Mouse (Mus musculus) bone marrow, adult 2 months (tissue): Measurements from ENCODE around the gene Fry. TPM values are rescaled to one million over a fixed set of nuclear protein-coding genes. Genes with fewer than 3 reads are reported as not detected.

Source experiments
- H3K27ac ChIP-seq: fragments of 200-500 bp; 2 replicates; pipeline ENCODE4 v1.5.1; 2012; ENCODE audit warnings: low read depth, mild to moderate bottlenecking, control low read depth, inconsistent platforms, low read length; ENCODE audit not compliant: control insufficient read depth, poor library complexity, insufficient read depth
- H3K4me1 ChIP-seq: fragments of 200-500 bp; 2 replicates; pipeline ENCODE4 v1.6.1; 2011; ENCODE audit warnings: low read length; ENCODE audit not compliant: control insufficient read depth, insufficient read depth
- H3K4me3 ChIP-seq: fragments of 200-500 bp; replicated peaks from 2 replicates; pipeline ENCODE3; 2011; ENCODE audit warnings: mild to moderate bottlenecking, low read depth, low read length, control low read depth; ENCODE audit not compliant: control insufficient read depth
- CTCF ChIP-seq: fragments of 200-500 bp; IDR thresholded peaks from 2 replicates; pipeline ENCODE4 v1.5.1; 2011; ENCODE audit warnings: low read length, control low read depth; ENCODE audit not compliant: control insufficient read depth, insufficient read depth
- POLR2A ChIP-seq: fragments of 200-500 bp; IDR thresholded peaks from 2 replicates; pipeline ENCODE4 v1.6.1; 2011; ENCODE audit warnings: low read depth, mild to moderate bottlenecking, control low read depth, low read length, borderline replicate concordance; ENCODE audit not compliant: control insufficient read depth
- WGBS: fragments of 180-500 bp; shearing (Covaris S2); methylation state at CpG from one replicate; pipeline ENCODE4 v1.1.7; 2018; 5-methylcytosine and 5-hydroxymethylcytosine counted together
- polyA plus RNA-seq: library from polyadenylated mRNA; stranded (reverse); fragments of >200 nt; gene quantifications from 2 replicates; pipeline ENCODE4 v1.2.4, GENCODE M21; 2011; ENCODE audit warnings: low replicate concordance; ENCODE audit not compliant: missing spikeins, insufficient read depth, insufficient read length

Fry gene
- polyA plus RNA-seq, 1 experiment, result 20.0 TPM

- Histone ChIP-seq H3K4me3 (no peak overlapping the region), H3K27ac (no peak overlapping the region), H3K4me1 (peaks cover 1% of the 10 kb centered on the region; the same call in 1 of the 2 replicates)
- WGBS, result 92% methylated on average over 4 of the region's 4 CpGs
- TF ChIP-seq CTCF, result no peak
- no peak for TF ChIP-seq POLR2A
These were observed 67.7 kb downstream of the Fry start for GRCm38 (mm10) chr5:150186121-150186520.

- H3K27ac ChIP-seq, result no peak overlapping the region
- WGBS, result 74% methylated on average over 4 of the region's 4 CpGs
- no peak overlapping the region for H3K4me3 ChIP-seq
- H3K4me1 ChIP-seq, result peaks cover 1% of the 10 kb centered on the region; the same call in 1 of the 2 replicates
- no peak for TF ChIP-seq CTCF
- no peak for TF ChIP-seq POLR2A
These were observed 68.2 kb downstream of the Fry start for GRCm38 (mm10) chr5:150186676-150187075.

GRCm38 (mm10) chr5:150188031-150188430 is 69.6 kb downstream of the Fry start:
- no peak overlapping the region for H3K4me3 ChIP-seq
- 57% methylated on average over 4 of the region's 4 CpGs for WGBS
- no peak overlapping the region for H3K27ac ChIP-seq
- TF ChIP-seq POLR2A (no peak), CTCF (no peak)
- peaks cover 1% of the 10 kb centered on the region; the same call in 1 of the 2 replicates for H3K4me1 ChIP-seq

GRCm38 (mm10) chr5:150190454-150191358 is 72.3 kb downstream of the Fry start:
- TF ChIP-seq CTCF, result no peak
- TF ChIP-seq POLR2A, result no peak
- no peak overlapping the region for H3K27ac ChIP-seq
- H3K4me1 ChIP-seq, result peaks cover 3% of the 10 kb centered on the region
- 89% methylated on average over 4 of the region's 4 CpGs for WGBS
- no peak overlapping the region for H3K4me3 ChIP-seq

GRCm38 (mm10) chr5:150195514-150196210 is 77.2 kb downstream of the Fry start:
- WGBS, result 2% methylated on average over 22 of the region's 22 CpGs
- TF ChIP-seq POLR2A, result peak; percentile 24; the same call in 1 of the 2 replicates
- no peak for TF ChIP-seq CTCF
- peak overlapping the region; percentile 80 for H3K27ac ChIP-seq

GRCm38 (mm10) chr5:150196211-150196585 is 77.8 kb downstream of the Fry start:
- H3K4me3 ChIP-seq, result peak overlapping the region; percentile 66
- TF ChIP-seq CTCF (no peak), POLR2A (no peak)
- WGBS, result 4% methylated on average over 6 of the region's 6 CpGs
- H3K27ac ChIP-seq, result no peak overlapping the region
- peaks cover 2% of the 10 kb centered on the region for H3K4me1 ChIP-seq

More at GRCm38 (mm10) chr5:150195514-150196210, 77.2 kb downstream of the Fry start:
- Histone ChIP-seq H3K4me1 (peaks cover 2% of the 10 kb centered on the region), H3K4me3 (peak overlapping the region; percentile 66)

- no peak overlapping the region for H3K27ac ChIP-seq
- TF ChIP-seq CTCF (no peak), POLR2A (no peak)
- H3K4me3 ChIP-seq, result no peak overlapping the region
- 48% methylated on average over 6 of the region's 6 CpGs for WGBS
- peaks cover 2% of the 10 kb centered on the region for H3K4me1 ChIP-seq
These were observed 78.5 kb downstream of the Fry start for GRCm38 (mm10) chr5:150196881-150197311.

GRCm38 (mm10) chr5:150206749-150207148 is 88.3 kb downstream of the Fry start:
- 85% methylated on average over 6 of the region's 6 CpGs for WGBS
- H3K4me3 ChIP-seq, result no peak overlapping the region
- 0 out of 2 replicates have a peak, but pooled peaks have one; percentile 10 for TF ChIP-seq CTCF
- no peak for TF ChIP-seq POLR2A
- no peak overlapping the region for H3K27ac ChIP-seq
- H3K4me1 ChIP-seq, result no peaks in the 10 kb centered on the region; the same call in 1 of the 2 replicates
